Mouse (Mus musculus): ENCODE measurements at regions not wholly inside any gene's neighbourhood (a gene's known extent, or its start where the extent isn't known, plus 50 kb on each side); places are given as distances from the start of the nearest gene placed in this dataset.

DNA sequence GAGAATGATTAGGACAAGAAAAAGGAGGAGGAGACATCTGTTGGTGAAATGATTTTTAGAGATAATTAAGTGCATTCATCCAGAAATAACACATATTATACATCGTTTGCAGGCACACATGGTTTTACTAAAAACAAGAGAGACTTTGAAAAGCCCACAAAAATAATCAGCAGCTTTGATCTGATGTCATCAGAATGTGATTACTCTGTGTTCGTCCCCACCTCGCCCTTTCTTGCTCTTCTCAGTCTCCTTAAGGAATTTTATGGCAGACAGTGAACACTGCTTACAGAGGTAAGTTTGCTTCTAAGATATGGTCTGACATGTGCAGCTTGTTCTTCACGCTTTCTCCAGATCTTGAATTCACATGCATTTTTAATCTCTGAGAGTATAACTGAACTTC, 1061.3 kb downstream of the Pcdh9 start:
- WGBS: 18% methylated on average over 4 of the region's 4 CpGs

DNA sequence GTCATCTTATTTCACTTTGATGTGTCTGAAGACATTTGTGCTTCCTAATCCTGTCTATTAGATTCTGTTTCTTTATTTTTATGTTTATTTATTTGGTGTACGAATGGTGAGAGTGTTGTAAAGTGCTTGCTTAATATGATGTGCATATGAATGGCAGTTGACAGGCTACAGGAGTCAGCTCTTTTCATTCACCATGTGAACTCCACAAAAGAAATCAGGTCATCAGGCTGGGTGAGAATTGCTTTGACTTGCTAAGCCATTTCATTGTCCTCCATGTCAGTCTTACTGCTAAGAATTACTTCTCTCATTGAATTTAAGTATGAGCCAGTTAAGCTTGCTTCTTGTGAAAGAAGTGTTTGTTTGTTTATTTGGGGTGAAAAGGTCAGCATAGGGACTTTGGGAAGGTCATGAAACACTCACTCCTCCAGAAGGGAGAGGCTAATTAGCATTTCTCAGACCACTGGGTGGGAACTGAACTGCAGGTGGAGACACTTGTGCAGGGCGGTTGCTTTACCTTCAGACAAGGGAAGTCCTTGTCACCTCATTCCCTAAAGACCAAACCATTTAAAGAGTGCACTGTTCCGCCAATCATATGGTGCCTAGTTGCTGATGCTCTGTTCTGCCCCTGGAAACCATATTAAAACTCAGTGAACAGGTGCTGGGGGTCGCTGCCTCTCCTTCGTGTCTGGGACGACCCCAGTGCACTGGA, 1063.7 kb downstream of the Pcdh9 start:
- DNase-seq (no peak), ATAC-seq (no peak)
- Histone ChIP-seq H3K27me3 (ENCODE audit: insufficient read depth, low read length) (no peaks in the 10 kb centered on the region), H3K4me3 (ENCODE audit: low read depth, low read length) (no peak overlapping the region), H3K4me2 (ENCODE audit: low read depth) (no peak overlapping the region), H3K9me3 (ENCODE audit: low read length) (no peaks in the 10 kb centered on the region), H3K9ac (no peak overlapping the region), H3K36me3 (ENCODE audit: insufficient read depth) (no peaks in the 10 kb centered on the region), H3K27ac (ENCODE audit: low read depth, low read length) (no peak overlapping the region), H3K4me1 (ENCODE audit: insufficient read depth) (no peaks in the 10 kb centered on the region)
- 54% methylated on average over 6 of the region's 6 CpGs for WGBS
- no peak for TF ChIP-seq CTCF (IDR thresholded peaks at IDR 0.05; ENCODE audit: low read depth)

More for the DNA sequence above, 1061.3 kb downstream of the Pcdh9 start:
- Histone ChIP-seq H3K27me3 (ENCODE audit: insufficient read depth, low read length) (no peaks in the 10 kb centered on the region), H3K36me3 (ENCODE audit: insufficient read depth) (no peaks in the 10 kb centered on the region), H3K27ac (ENCODE audit: low read depth, low read length) (no peak overlapping the region), H3K9me3 (ENCODE audit: low read length) (no peaks in the 10 kb centered on the region), H3K4me3 (ENCODE audit: low read depth, low read length) (no peak overlapping the region), H3K9ac (no peak overlapping the region), H3K4me2 (ENCODE audit: low read depth) (no peak overlapping the region), H3K4me1 (ENCODE audit: insufficient read depth) (no peaks in the 10 kb centered on the region)
- ATAC-seq: no peak
- TF ChIP-seq CTCF (IDR thresholded peaks at IDR 0.05; ENCODE audit: low read depth): no peak
- DNase-seq: peak; percentile 4

DNA sequence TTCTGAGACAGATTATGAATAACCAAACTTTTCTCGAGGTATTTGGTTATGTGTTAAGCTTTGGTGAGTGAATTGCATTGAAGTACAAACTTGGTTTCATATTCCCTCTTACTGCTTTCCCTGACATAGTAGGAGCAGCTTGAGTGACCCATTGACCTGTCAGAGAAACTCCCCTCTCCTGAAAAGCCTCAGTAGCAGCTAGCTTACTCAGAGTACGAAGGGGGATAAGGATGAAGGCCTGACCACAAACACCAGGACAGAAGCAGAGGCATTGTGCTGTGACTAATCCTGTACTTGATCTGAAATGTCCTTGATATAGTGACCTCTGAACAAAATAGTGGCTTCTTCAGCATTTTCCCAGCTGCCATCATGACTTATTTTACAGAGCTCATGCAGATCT, 1070.4 kb downstream of the Pcdh9 start:
- no peaks in the 10 kb centered on the region for H3K36me3 ChIP-seq (ENCODE audit: insufficient read depth)
- H3K4me1 ChIP-seq (ENCODE audit: insufficient read depth): no peaks in the 10 kb centered on the region
- DNase-seq: no peak
- 54% methylated on average over 2 of the region's 2 CpGs for WGBS
- H3K9ac ChIP-seq: no peak overlapping the region
- H3K27ac ChIP-seq (ENCODE audit: low read depth, low read length): no peak overlapping the region
- TF ChIP-seq CTCF (IDR thresholded peaks at IDR 0.05; ENCODE audit: low read depth): no peak
- H3K4me3 ChIP-seq (ENCODE audit: low read depth, low read length): no peak overlapping the region
- ATAC-seq: no peak
- no peaks in the 10 kb centered on the region for H3K27me3 ChIP-seq (ENCODE audit: insufficient read depth, low read length)
- no peaks in the 10 kb centered on the region for H3K9me3 ChIP-seq (ENCODE audit: low read length)
- no peak overlapping the region for H3K4me2 ChIP-seq (ENCODE audit: low read depth)

All from forebrain, postnatal 0 days (tissue).